Mouse (Mus musculus): Measurements from ENCODE around the gene Atl2. TPM values are rescaled to one million over a fixed set of nuclear protein-coding genes. Genes with fewer than 3 reads are reported as not detected.

The Atl2 gene
- polyA plus RNA-seq, 1 experiment from 2014 or later = 42.4 TPM

- no peak overlapping the region for H3K27ac ChIP-seq (ENCODE audit: low read length)
- H3K4me1 ChIP-seq (ENCODE audit: control insufficient read depth, insufficient read depth, low read length) = peaks cover 22% of the 10 kb centered on the region
- H3K9ac ChIP-seq (replicated peaks; ENCODE audit: low read depth, low read length) = no peak overlapping the region
These were observed 1.9 kb downstream of the Atl2 start for GRCm38 (mm10) chr17:79894054-79894453.

GRCm38 (mm10) chr17:79891944-79892343 lies 4.0 kb downstream of the Atl2 start:
- H3K4me1 ChIP-seq (ENCODE audit: control insufficient read depth, insufficient read depth, low read length) = peaks cover 29% of the 10 kb centered on the region
- no peak overlapping the region for H3K9ac ChIP-seq (replicated peaks; ENCODE audit: low read depth, low read length)
- H3K27ac ChIP-seq (ENCODE audit: low read length) = no peak overlapping the region
- ATAC-seq (ENCODE audit: insufficient number of reproducible peaks, insufficient read depth, low FRiP score, low read depth) = 0 out of 2 replicates have a peak, but pooled peaks have one; percentile 8
- H3K27me3 ChIP-seq (ENCODE audit: control insufficient read depth, insufficient read depth, low read length) = no peaks in the 10 kb centered on the region
- no peaks in the 10 kb centered on the region for H3K9me3 ChIP-seq (ENCODE audit: control insufficient read depth, low read depth, low read length)
- H3K36me3 ChIP-seq (ENCODE audit: control insufficient read depth, insufficient read depth, low read length) = no peaks in the 10 kb centered on the region
- H3K4me2 ChIP-seq (replicated peaks; ENCODE audit: low read depth, low read length) = no peak overlapping the region
- H3K4me3 ChIP-seq (ENCODE audit: low read depth, low read length) = no peak overlapping the region
- WGBS = 22% methylated on average over 7 of the region's 7 CpGs

More at GRCm38 (mm10) chr17:79894054-79894453, 1.9 kb downstream of the Atl2 start:
- Histone ChIP-seq H3K36me3 (ENCODE audit: control insufficient read depth, insufficient read depth, low read length) (no peaks in the 10 kb centered on the region), H3K9me3 (ENCODE audit: control insufficient read depth, low read depth, low read length) (no peaks in the 10 kb centered on the region), H3K27me3 (ENCODE audit: control insufficient read depth, insufficient read depth, low read length) (no peaks in the 10 kb centered on the region), H3K4me3 (ENCODE audit: low read depth, low read length) (peak overlapping the region; percentile 92), H3K4me2 (replicated peaks; ENCODE audit: low read depth, low read length) (peak overlapping the region; percentile 71)
- 50% methylated on average over 4 of the region's 4 CpGs for WGBS
- ATAC-seq (ENCODE audit: insufficient number of reproducible peaks, insufficient read depth, low FRiP score, low read depth) = no peak

GRCm38 (mm10) chr17:79887926-79888325 lies 8.0 kb downstream of the Atl2 start:
- no peak overlapping the region for H3K4me2 ChIP-seq (replicated peaks; ENCODE audit: low read depth, low read length)
- no peak for ATAC-seq (ENCODE audit: insufficient number of reproducible peaks, insufficient read depth, low FRiP score, low read depth)
- no peaks in the 10 kb centered on the region for H3K27me3 ChIP-seq (ENCODE audit: control insufficient read depth, insufficient read depth, low read length)
- peaks cover 19% of the 10 kb centered on the region for H3K4me1 ChIP-seq (ENCODE audit: control insufficient read depth, insufficient read depth, low read length)
- WGBS = 72% methylated on average over 1 of the region's 1 CpGs
- no peak overlapping the region for H3K27ac ChIP-seq (ENCODE audit: low read length)
- H3K4me3 ChIP-seq (ENCODE audit: low read depth, low read length) = no peak overlapping the region
- H3K9me3 ChIP-seq (ENCODE audit: control insufficient read depth, low read depth, low read length) = no peaks in the 10 kb centered on the region
- H3K9ac ChIP-seq (replicated peaks; ENCODE audit: low read depth, low read length) = no peak overlapping the region
- H3K36me3 ChIP-seq (ENCODE audit: control insufficient read depth, insufficient read depth, low read length) = no peaks in the 10 kb centered on the region

DNA sequence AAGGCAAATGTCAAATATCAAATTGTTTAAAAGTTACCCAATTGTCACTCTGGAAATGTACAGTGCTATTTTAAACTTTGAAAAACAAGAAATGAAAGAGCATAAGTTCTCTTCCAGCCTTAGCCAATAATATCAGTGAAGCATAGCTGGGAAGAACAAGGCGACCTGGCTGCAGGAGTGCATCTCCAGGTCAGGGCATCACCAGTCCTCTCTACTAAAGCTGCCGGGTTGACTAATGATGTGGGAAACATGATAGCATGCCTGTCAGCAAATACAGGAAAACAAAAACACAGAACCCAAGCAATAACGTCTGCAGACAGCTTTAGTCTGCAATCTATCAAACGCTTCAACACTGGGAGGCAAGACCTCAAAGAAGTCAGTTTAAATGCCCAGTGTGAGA lies 12.7 kb downstream of the Atl2 start:
- H3K36me3 ChIP-seq (ENCODE audit: control insufficient read depth, insufficient read depth, low read length) = no peaks in the 10 kb centered on the region
- no peak overlapping the region for H3K9ac ChIP-seq (replicated peaks; ENCODE audit: low read depth, low read length)
- H3K4me3 ChIP-seq (ENCODE audit: low read depth, low read length) = no peak overlapping the region
- peaks cover 7% of the 10 kb centered on the region; the same call in 1 of the 2 replicates for H3K4me1 ChIP-seq (ENCODE audit: control insufficient read depth, insufficient read depth, low read length)
- no peak overlapping the region for H3K4me2 ChIP-seq (replicated peaks; ENCODE audit: low read depth, low read length)
- H3K27me3 ChIP-seq (ENCODE audit: control insufficient read depth, insufficient read depth, low read length) = no peaks in the 10 kb centered on the region
- no peak for ATAC-seq (ENCODE audit: insufficient number of reproducible peaks, insufficient read depth, low FRiP score, low read depth)
- no peak overlapping the region for H3K27ac ChIP-seq (ENCODE audit: low read length)
- H3K9me3 ChIP-seq (ENCODE audit: control insufficient read depth, low read depth, low read length) = no peaks in the 10 kb centered on the region
- 25% methylated on average over 4 of the region's 4 CpGs for WGBS

DNA sequence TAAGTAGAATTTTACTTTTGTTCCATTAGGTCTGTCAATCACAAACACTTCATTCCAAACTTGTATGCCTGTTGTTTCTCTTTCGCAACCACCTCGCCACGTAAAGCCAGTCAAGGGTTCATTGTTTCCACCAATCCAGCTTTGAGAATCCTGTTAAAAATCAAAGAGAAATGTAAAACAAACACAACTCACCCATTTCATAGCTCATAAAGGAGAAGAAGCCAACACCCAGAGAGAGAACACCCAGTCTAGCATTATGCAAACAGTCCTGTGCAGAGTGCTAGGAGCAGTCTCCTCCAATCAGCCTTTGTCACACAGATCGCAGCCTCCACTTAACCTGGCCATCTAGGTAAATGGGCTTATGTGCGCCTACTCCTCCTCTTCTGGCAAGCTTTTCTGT lies 30.9 kb downstream of the Atl2 start:
- Histone ChIP-seq H3K27me3 (ENCODE audit: control insufficient read depth, insufficient read depth, low read length) (no peaks in the 10 kb centered on the region), H3K4me2 (replicated peaks; ENCODE audit: low read depth, low read length) (no peak overlapping the region), H3K27ac (ENCODE audit: low read length) (no peak overlapping the region), H3K4me3 (ENCODE audit: low read depth, low read length) (no peak overlapping the region), H3K9ac (replicated peaks; ENCODE audit: low read depth, low read length) (no peak overlapping the region), H3K4me1 (ENCODE audit: control insufficient read depth, insufficient read depth, low read length) (no peaks in the 10 kb centered on the region), H3K9me3 (ENCODE audit: control insufficient read depth, low read depth, low read length) (no peaks in the 10 kb centered on the region), H3K36me3 (ENCODE audit: control insufficient read depth, insufficient read depth, low read length) (peaks cover 28% of the 10 kb centered on the region)
- ATAC-seq (ENCODE audit: insufficient number of reproducible peaks, insufficient read depth, low FRiP score, low read depth) = no peak
- WGBS = 75% methylated on average over 5 of the region's 5 CpGs

DNA sequence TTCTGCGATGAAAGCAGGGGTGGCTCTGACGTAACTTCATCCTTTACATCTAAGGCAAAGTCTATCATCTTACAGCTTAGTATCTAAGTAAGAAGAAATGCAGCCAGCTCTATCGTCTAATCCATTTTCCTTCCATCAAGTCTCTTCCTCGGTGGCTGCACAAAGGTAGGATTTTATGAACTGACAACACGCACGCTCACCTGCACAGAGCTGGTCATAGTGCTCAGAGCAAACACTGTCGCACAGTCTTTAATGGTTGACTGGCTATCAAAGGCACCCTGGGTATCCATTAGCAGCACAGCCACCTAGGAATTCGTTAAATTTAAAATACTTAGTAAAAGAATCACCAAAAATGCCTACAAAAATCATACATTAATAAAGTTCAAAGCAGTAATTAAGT lies 31.4 kb downstream of the Atl2 start:
- Histone ChIP-seq H3K9ac (replicated peaks; ENCODE audit: low read depth, low read length) (no peak overlapping the region), H3K4me3 (ENCODE audit: low read depth, low read length) (no peak overlapping the region), H3K27me3 (ENCODE audit: control insufficient read depth, insufficient read depth, low read length) (no peaks in the 10 kb centered on the region), H3K27ac (ENCODE audit: low read length) (no peak overlapping the region), H3K9me3 (ENCODE audit: control insufficient read depth, low read depth, low read length) (no peaks in the 10 kb centered on the region), H3K36me3 (ENCODE audit: control insufficient read depth, insufficient read depth, low read length) (peaks cover 29% of the 10 kb centered on the region), H3K4me2 (replicated peaks; ENCODE audit: low read depth, low read length) (no peak overlapping the region), H3K4me1 (ENCODE audit: control insufficient read depth, insufficient read depth, low read length) (no peaks in the 10 kb centered on the region)
- ATAC-seq (ENCODE audit: insufficient number of reproducible peaks, insufficient read depth, low FRiP score, low read depth) = no peak
- WGBS = 85% methylated on average over 8 of the region's 8 CpGs

DNA sequence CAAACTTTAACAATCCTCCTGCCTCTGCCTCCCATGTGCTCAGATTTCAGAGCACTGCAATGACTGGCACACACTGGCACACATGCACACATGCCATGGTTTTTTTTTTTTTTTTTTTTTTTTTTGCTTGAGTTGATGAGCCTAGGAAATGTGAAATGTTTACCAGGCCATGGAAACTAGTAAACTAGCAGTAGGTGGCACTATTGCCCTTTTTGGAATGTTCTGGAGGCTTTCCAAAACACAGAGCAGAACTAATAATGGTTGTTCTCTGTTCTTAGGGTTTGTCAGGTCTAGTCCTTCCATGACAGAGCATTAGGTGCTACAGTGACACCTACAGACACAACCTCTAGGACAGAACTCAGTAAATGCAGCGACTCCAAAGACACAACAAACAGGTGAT lies 33.9 kb downstream of the Atl2 start:
- Histone ChIP-seq H3K27me3 (ENCODE audit: control insufficient read depth, insufficient read depth, low read length) (no peaks in the 10 kb centered on the region), H3K4me3 (ENCODE audit: low read depth, low read length) (no peak overlapping the region), H3K27ac (ENCODE audit: low read length) (no peak overlapping the region), H3K36me3 (ENCODE audit: control insufficient read depth, insufficient read depth, low read length) (peaks cover 52% of the 10 kb centered on the region), H3K9ac (replicated peaks; ENCODE audit: low read depth, low read length) (no peak overlapping the region), H3K4me1 (ENCODE audit: control insufficient read depth, insufficient read depth, low read length) (no peaks in the 10 kb centered on the region), H3K9me3 (ENCODE audit: control insufficient read depth, low read depth, low read length) (no peaks in the 10 kb centered on the region), H3K4me2 (replicated peaks; ENCODE audit: low read depth, low read length) (no peak overlapping the region)
- 80% methylated on average over 1 of the region's 1 CpGs for WGBS
- ATAC-seq (ENCODE audit: insufficient number of reproducible peaks, insufficient read depth, low FRiP score, low read depth) = no peak

- Histone ChIP-seq H3K4me2 (replicated peaks; ENCODE audit: low read depth, low read length) (no peak overlapping the region), H3K9me3 (ENCODE audit: control insufficient read depth, low read depth, low read length) (no peaks in the 10 kb centered on the region), H3K4me3 (ENCODE audit: low read depth, low read length) (no peak overlapping the region), H3K36me3 (ENCODE audit: control insufficient read depth, insufficient read depth, low read length) (peaks cover 66% of the 10 kb centered on the region), H3K4me1 (ENCODE audit: control insufficient read depth, insufficient read depth, low read length) (no peaks in the 10 kb centered on the region), H3K27ac (ENCODE audit: low read length) (no peak overlapping the region), H3K9ac (replicated peaks; ENCODE audit: low read depth, low read length) (no peak overlapping the region), H3K27me3 (ENCODE audit: control insufficient read depth, insufficient read depth, low read length) (no peaks in the 10 kb centered on the region)
- WGBS = 76% methylated on average over 8 of the region's 8 CpGs
- no peak for ATAC-seq (ENCODE audit: insufficient number of reproducible peaks, insufficient read depth, low FRiP score, low read depth)
These were observed 40.4 kb downstream of the Atl2 start for GRCm38 (mm10) chr17:79855533-79855932.

DNA sequence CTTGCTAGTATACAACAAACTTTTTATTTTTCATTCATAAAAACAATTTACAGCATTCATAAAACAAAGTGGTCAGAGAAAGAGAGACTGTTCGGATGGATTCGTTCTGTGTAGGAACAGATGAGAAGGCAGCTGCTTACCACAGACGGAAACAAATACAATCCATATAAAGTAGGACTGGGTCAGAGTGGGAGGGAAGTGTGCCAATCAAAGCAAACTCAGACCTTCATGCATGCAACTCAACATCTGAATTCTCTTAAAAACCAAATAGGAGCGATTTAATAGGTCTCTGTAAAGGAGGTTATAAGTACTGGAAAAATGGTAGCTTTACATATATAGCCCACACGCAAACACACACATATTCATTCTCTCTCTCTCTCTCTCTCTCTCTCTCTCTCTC lies 47.5 kb downstream of the Atl2 start:
- Histone ChIP-seq H3K9ac (replicated peaks; ENCODE audit: low read depth, low read length) (no peak overlapping the region), H3K27me3 (ENCODE audit: control insufficient read depth, insufficient read depth, low read length) (no peaks in the 10 kb centered on the region), H3K27ac (ENCODE audit: low read length) (no peak overlapping the region), H3K4me1 (ENCODE audit: control insufficient read depth, insufficient read depth, low read length) (no peaks in the 10 kb centered on the region), H3K4me3 (ENCODE audit: low read depth, low read length) (no peak overlapping the region), H3K36me3 (ENCODE audit: control insufficient read depth, insufficient read depth, low read length) (peaks cover 24% of the 10 kb centered on the region), H3K4me2 (replicated peaks; ENCODE audit: low read depth, low read length) (no peak overlapping the region), H3K9me3 (ENCODE audit: control insufficient read depth, low read depth, low read length) (no peaks in the 10 kb centered on the region)
- 94% methylated on average over 5 of the region's 5 CpGs for WGBS
- no peak for ATAC-seq (ENCODE audit: insufficient number of reproducible peaks, insufficient read depth, low FRiP score, low read depth)
